Mouse (Mus musculus): ENCODE measurements around the gene Gm28230.

Gene Gm28230

GRCm38 (mm10) chr2:74763976-74764375 is 37.4 kb downstream of the Gm28230 start:
- DNase-seq (ENCODE audit: low spot score in 2 of 2): no peak

- DNase-seq (ENCODE audit: low spot score in 2 of 2): no peak
Measured at GRCm38 (mm10) chr2:74774359-74774758, 47.8 kb downstream of the Gm28230 start.

GRCm38 (mm10) chr2:74777536-74778275 is 51.2 kb downstream of the Gm28230 start:
- no peak for DNase-seq (ENCODE audit: low spot score in 2 of 2)

GRCm38 (mm10) chr2:74781386-74781785 is 54.9 kb downstream of the Gm28230 start:
- DNase-seq (ENCODE audit: low spot score in 2 of 2): no peak

- no peak for DNase-seq (ENCODE audit: low spot score in 2 of 2)
Measured at GRCm38 (mm10) chr2:74795531-74795930, 69.0 kb downstream of the Gm28230 start.
